Mouse (Mus musculus) kidney, adult 10 weeks (tissue): ENCODE measurements around the gene Accs. TPM values are rescaled to one million over a fixed set of nuclear protein-coding genes. Genes with fewer than 3 reads are reported as not detected.

Experiments used
- polyA plus RNA-seq: library from polyadenylated mRNA; stranded (reverse); fragments of 350-450 nt; fragmentation: Illumina TruSeq; extraction: RNeasy Lipid Tissue Mini Kit (QIAGEN cat#74804); gene quantifications from one replicate; pipeline ENCODE4 v1.2.3, GENCODE M21; 2014; ENCODE audit warnings: low read depth, low replicate concordance

The Accs gene
- polyA plus RNA-seq: 2.2 TPM

GRCm38 (mm10) chr2:93849505-93850089 is at the start of gene Accs:
Gene Accs (minus strand): TSS chr2:93849943.

GRCm38 (mm10) chr2:93869107-93869600 is 19.4 kb upstream of the Accs start, which contains the start of gene Accsl:
Gene Accsl (minus strand): TSS chr2:93869157.

GRCm38 (mm10) chr2:93822045-93822749 is 27.5 kb downstream of the Accs start, which contains the start of gene Ext2:
Gene Ext2 (minus strand): TSS chr2:93822568.

Other genes starting within 250 kb of the Accs start
- gene Alx4, start 207.6 kb downstream of the Accs start, polyA plus RNA-seq: 0.16 TPM
- gene Ext2, start 27.4 kb downstream of the Accs start, polyA plus RNA-seq: 25.3 TPM
- not detected for gene Accsl, start 19.2 kb upstream of the Accs start, polyA plus RNA-seq
- not detected for gene Gm13889, start 107.3 kb upstream of the Accs start, polyA plus RNA-seq
- not detected for gene Gm27027, start 146.4 kb upstream of the Accs start, polyA plus RNA-seq
- gene Alkbh3, start 160.9 kb upstream of the Accs start, polyA plus RNA-seq: 18.3 TPM